Mouse (Mus musculus) CH12.LX (cell line): ENCODE data around the gene Ttll9. TPM values are rescaled to one million over a fixed set of nuclear protein-coding genes. Genes with fewer than 3 reads are reported as not detected.

Experiments used
- DNase-seq: peaks from one replicate; pipeline ENCODE4 v3.0.0-alpha.2; 2013; ENCODE audit errors: extremely low read depth
- H3K27ac ChIP-seq: 2 replicates; pipeline ENCODE4 v1.5.1; 2012; ENCODE audit warnings: low read depth, mild to moderate bottlenecking, control low read depth, moderate library complexity; ENCODE audit not compliant: insufficient read depth
- H3K27me3 ChIP-seq: replicated peaks from 2 replicates; pipeline ENCODE3; 2012; ENCODE audit warnings: inconsistent platforms
- H3K36me3 ChIP-seq, 2 experiments: replicated peaks in 1 of 2; 2 replicates each; pipeline versions ENCODE3 to v1.6.1; 2012; ENCODE audit warnings: inconsistent platforms in 1 of 2, low read length in 1 of 2, mild to moderate bottlenecking in 1 of 2, mixed read lengths in 1 of 2, moderate library complexity in 1 of 2; ENCODE audit not compliant: control insufficient read depth in 1 of 2, insufficient read depth in 1 of 2
- H3K4me1 ChIP-seq, 2 experiments: 2 replicates each; pipeline ENCODE4 v1.6.1; 2012; ENCODE audit warnings: inconsistent platforms in 1 of 2, moderate library complexity in 1 of 2; ENCODE audit not compliant: insufficient read depth in 2 of 2, control insufficient read depth in 1 of 2
- H3K4me2 ChIP-seq: 2 replicates; pipeline ENCODE4 v1.6.1; 2012; ENCODE audit warnings: low read depth, mild to moderate bottlenecking, control low read depth; ENCODE audit not compliant: poor library complexity, insufficient read depth, severe bottlenecking
- H3K4me3 ChIP-seq, 3 experiments: fragments of 150-350 bp in 1 of 3; sonication (generic) in 1 of 3; replicated peaks in 1 of 3; 2 replicates each; pipeline versions ENCODE3 to v1.5.1; 2011 to 2012; ENCODE audit warnings: low read depth in 2 of 3, low read length in 2 of 3, mild to moderate bottlenecking in 2 of 3, moderate library complexity in 2 of 3, control low read depth in 1 of 3, improper control_type of control experiment in 1 of 3, inconsistent platforms in 1 of 3, mixed read lengths in 1 of 3; ENCODE audit not compliant: poor library complexity in 1 of 3
- H3K79me2 ChIP-seq: replicated peaks from 2 replicates; pipeline ENCODE4 v1.6.1; 2012; ENCODE audit warnings: mild to moderate bottlenecking, moderate library complexity; ENCODE audit not compliant: control insufficient read depth, poor library complexity, insufficient read depth, severe bottlenecking; ENCODE audit errors: extremely low read depth
- H3K9ac ChIP-seq: 2 replicates; pipeline ENCODE4 v1.6.1; 2012; ENCODE audit warnings: low read depth, mild to moderate bottlenecking, control low read depth, moderate library complexity; ENCODE audit not compliant: insufficient read depth
- H3K9me3 ChIP-seq: replicated peaks from 2 replicates; pipeline ENCODE3; 2012; ENCODE audit warnings: low read length, inconsistent platforms, mixed read lengths
- CTCF ChIP-seq, 2 experiments: IDR thresholded peaks in 1 of 2; conservative IDR thresholded peaks in 1 of 2; 2 replicates each; pipeline ENCODE4 v1.5.1; 2011 to 2012; ENCODE audit warnings: low read depth in 2 of 2, low read length in 2 of 2, improper control_type of control experiment in 1 of 2, inconsistent platforms in 1 of 2, mild to moderate bottlenecking in 1 of 2, moderate library complexity in 1 of 2
- ELF1 ChIP-seq: IDR thresholded peaks from 2 replicates; pipeline ENCODE4 v1.6.1; 2014; ENCODE audit warnings: low read depth, mild to moderate bottlenecking, inconsistent platforms, low read length, improper control_type of control experiment
- EP300 ChIP-seq: IDR thresholded peaks from 2 replicates; pipeline ENCODE4 v1.6.1; 2011; ENCODE audit warnings: low read length, improper control_type of control experiment
- ETS1 ChIP-seq: conservative IDR thresholded peaks from 2 replicates; pipeline ENCODE4 v1.6.1; 2012; ENCODE audit warnings: low read depth, mild to moderate bottlenecking, inconsistent platforms, low read length, improper control_type of control experiment, moderate library complexity
- IRF4 ChIP-seq: IDR thresholded peaks from 2 replicates; pipeline ENCODE4 v1.6.1; 2014; ENCODE audit warnings: low read depth, mild to moderate bottlenecking, inconsistent platforms, low read length, improper control_type of control experiment
- JUN ChIP-seq: IDR thresholded peaks from 2 replicates; pipeline ENCODE4 v1.6.1; 2011; ENCODE audit warnings: low read depth, mild to moderate bottlenecking, low read length, improper control_type of control experiment, moderate library complexity; ENCODE audit not compliant: insufficient read depth
- MAFK ChIP-seq: IDR thresholded peaks from 2 replicates; pipeline ENCODE4 v1.6.1; 2011; ENCODE audit warnings: low read length, improper control_type of control experiment; ENCODE audit not compliant: insufficient replicate concordance
- MEF2A ChIP-seq: IDR thresholded peaks from 2 replicates; pipeline ENCODE4 v1.6.1; 2014; ENCODE audit warnings: low read depth, mild to moderate bottlenecking, inconsistent platforms, low read length, improper control_type of control experiment, borderline replicate concordance
- NRF1 ChIP-seq: IDR thresholded peaks from 2 replicates; pipeline ENCODE4 v1.6.1; 2014; ENCODE audit warnings: low read depth, mild to moderate bottlenecking, inconsistent platforms, low read length, improper control_type of control experiment, moderate library complexity
- RAD21 ChIP-seq: IDR thresholded peaks from 2 replicates; pipeline ENCODE4 v1.6.1; 2011; ENCODE audit warnings: low read depth, mild to moderate bottlenecking, low read length, improper control_type of control experiment, moderate library complexity
- SIN3A ChIP-seq: IDR thresholded peaks from 2 replicates; pipeline ENCODE4 v1.6.1; 2012; ENCODE audit warnings: low read length, improper control_type of control experiment, inconsistent platforms
- TBP ChIP-seq: conservative IDR thresholded peaks from 2 replicates; pipeline ENCODE4 v1.6.1; 2011; ENCODE audit warnings: low read depth, low read length, improper control_type of control experiment
- UBTF ChIP-seq: IDR thresholded peaks from 2 replicates; pipeline ENCODE4 v1.6.1; 2012; ENCODE audit warnings: low read depth, mild to moderate bottlenecking, inconsistent platforms, low read length, improper control_type of control experiment, moderate library complexity
- USF1 ChIP-seq: IDR thresholded peaks from 2 replicates; pipeline ENCODE4 v1.6.1; 2014; ENCODE audit warnings: low read depth, mild to moderate bottlenecking, inconsistent platforms, low read length, improper control_type of control experiment
- ZC3H11A ChIP-seq: IDR thresholded peaks from 2 replicates; pipeline ENCODE4 v1.6.1; 2012; ENCODE audit warnings: low read depth, mild to moderate bottlenecking, inconsistent platforms, low read length, improper control_type of control experiment
- dilution Hi-C: fragments of 300-500 bp; cut with MboI; formaldehyde crosslinking; loops from 2 replicates; pipeline ENCODE4 v1.14.3; 2020; ENCODE audit warnings: low sequenced_read_pairs; ENCODE audit not compliant: extremely low pct_unique_long_range_greater_than_20kb, extremely low pct_ligation_motif_present
- in situ Hi-C: fragments of 300-500 bp; cut with MboI; formaldehyde crosslinking; loops from 3 replicates; pipeline ENCODE4 v1.14.3; 2019; ENCODE audit warnings: low sequenced_read_pairs, low pct_ligation_motif_present, low pct_unique_long_range_greater_than_20kb, mixed read lengths
- polyA plus RNA-seq: library from polyadenylated mRNA; unstranded; fragments of >175 nt; gene quantifications from 2 replicates; pipeline ENCODE4 v1.2.1, GENCODE M21; 2012; ENCODE audit warnings: low read depth; ENCODE audit not compliant: insufficient read length
- total RNA-seq, 2 experiments: library from RNA; depleted of rRNA; stranded (reverse); fragments of 300-350 nt in 1 of 2; fragments of >200 nt in 1 of 2; gene quantifications; 2 replicates each; pipeline ENCODE4 v1.2.3; 2012 to 2014

Ttll9 gene
- total and polyA plus RNA-seq, 3 experiments: 1.5 to 1.7 (median 1.7) TPM

DNA sequence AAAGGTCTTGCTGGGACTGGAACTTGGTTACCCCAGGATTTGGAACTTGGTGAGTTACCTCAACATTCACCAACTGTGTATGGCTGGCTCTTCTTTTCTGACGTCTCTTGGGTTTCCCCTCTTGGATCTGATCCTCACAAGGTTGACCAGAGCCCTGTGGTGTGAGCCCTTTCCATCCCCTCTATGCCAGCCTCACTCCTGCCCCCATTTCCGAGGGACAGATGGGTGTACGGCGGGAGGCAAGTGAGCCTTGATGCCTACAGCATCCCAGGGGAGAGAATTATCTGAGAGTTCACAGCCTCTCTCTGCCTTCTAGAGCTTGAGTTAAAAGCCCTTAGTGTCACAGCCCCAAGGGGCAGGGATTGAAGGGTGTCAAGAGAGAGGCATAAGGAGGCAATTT is 65.2 kb downstream of the Ttll9 start:
- Histone ChIP-seq H3K4me1 (no peaks in the 10 kb centered on the region), H3K27me3 (peaks cover 81% of the 10 kb centered on the region), H3K4me3 (no peak overlapping the region), H3K79me2 (no peaks in the 10 kb centered on the region), H3K27ac (no peak overlapping the region), H3K4me2 (no peak overlapping the region), H3K36me3 (no peaks in the 10 kb centered on the region), H3K9ac (no peak overlapping the region), H3K9me3 (peaks cover 10% of the 10 kb centered on the region)
- in situ Hi-C loops (no loop called here), dilution Hi-C loops (no loop called here)
- TF ChIP-seq UBTF (no peak), ETS1 (no peak), MEF2A (no peak), CTCF (conservative IDR thresholded peaks at IDR 0.05 in 1 of 2, IDR thresholded peaks at IDR 0.05 in 1 of 2; ENCODE audit: low read depth in 2 of 2, low read length in 2 of 2) (no peak), TBP (no peak), NRF1 (no peak), USF1 (no peak), RAD21 (no peak), SIN3A (no peak), ELF1 (no peak), EP300 (no peak), JUN (no peak), MAFK (no peak), IRF4 (no peak)
- DNase-seq: no peak

DNA sequence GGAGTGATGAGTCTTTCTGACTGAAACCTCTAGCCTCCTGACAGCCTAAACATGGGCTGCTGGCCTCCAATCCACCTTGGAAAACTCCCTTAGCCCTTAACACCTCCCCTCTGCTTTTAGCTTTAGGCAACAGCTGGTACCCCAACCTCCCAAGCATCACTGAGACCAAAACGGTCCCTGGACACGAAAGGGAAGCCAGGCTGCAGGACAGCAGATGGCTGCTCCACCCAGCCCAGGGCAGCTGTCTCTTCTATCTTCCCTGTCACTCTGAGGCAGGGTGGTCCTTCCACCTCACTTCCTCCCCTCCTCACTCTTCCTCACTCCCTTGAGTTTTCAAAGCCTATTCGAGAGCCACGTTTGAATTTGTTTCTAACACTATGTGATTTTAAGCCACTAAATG is 68.1 kb downstream of the Ttll9 start:
- H3K9ac ChIP-seq: no peak overlapping the region
- peaks cover 10% of the 10 kb centered on the region for H3K9me3 ChIP-seq
- H3K36me3 ChIP-seq: no peaks in the 10 kb centered on the region
- no peak for TF ChIP-seq ZC3H11A
- dilution Hi-C loops (no loop called here), in situ Hi-C loops (no loop called here)
- H3K27me3 ChIP-seq: peaks cover 82% of the 10 kb centered on the region
- H3K79me2 ChIP-seq: no peaks in the 10 kb centered on the region
- no peak overlapping the region for H3K27ac ChIP-seq
- no peak for DNase-seq
- H3K4me3 ChIP-seq: no peak overlapping the region
- H3K4me2 ChIP-seq: no peak overlapping the region
- H3K4me1 ChIP-seq: no peaks in the 10 kb centered on the region
